Mouse (Mus musculus): ENCODE measurements around the gene Ar.

GRCm38 (mm10) chrX:98149724-98150392, 1.3 kb downstream of the Ar start:
- TF ChIP-seq POLR2A (IDR thresholded peaks at IDR 0.05; ENCODE audit: control insufficient read depth, extremely low read depth, insufficient read depth, low read length, poor library complexity) (no peak), CTCF (IDR thresholded peaks at IDR 0.05; ENCODE audit: borderline replicate concordance, control insufficient read depth, extremely low read depth, insufficient read depth, low read length, poor library complexity) (no peak)

Measured in thymus, adult 2 months (tissue).